Mouse (Mus musculus) embryonic fibroblast, embryonic 13.5 days (primary cell): ENCODE measurements around the gene Tgif2.

Experiments used
- CTCF ChIP-seq: IDR thresholded peaks from 2 replicates; pipeline ENCODE4 v1.5.1; 2011; ENCODE audit warnings: mild to moderate bottlenecking, control low read depth, low read length, moderate library complexity, borderline replicate concordance; ENCODE audit not compliant: insufficient read depth
- POLR2A ChIP-seq: IDR thresholded peaks from 2 replicates; pipeline ENCODE4 v1.6.1; 2011; ENCODE audit warnings: low read depth, mild to moderate bottlenecking, control low read depth, low read length, moderate library complexity

DNA sequence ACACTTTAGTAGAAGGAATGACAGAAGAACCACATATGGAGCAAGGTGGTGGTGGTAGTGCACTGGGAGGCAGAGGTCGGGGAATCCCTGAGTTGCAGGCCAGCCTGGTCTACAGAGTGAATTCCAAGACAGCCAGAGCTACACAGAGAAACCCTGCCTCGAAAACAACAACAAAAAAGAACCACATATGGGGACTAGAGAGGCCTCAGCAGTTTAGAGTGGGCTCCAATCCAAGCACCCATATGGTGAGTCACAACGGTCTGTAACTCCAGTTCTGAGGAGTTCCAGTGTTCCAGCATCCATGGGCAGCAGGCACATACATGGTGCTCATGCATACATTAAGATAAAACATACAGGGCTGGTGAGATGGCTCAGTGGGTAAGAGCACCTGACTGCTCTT lies 24.7 kb downstream of the Tgif2 start:
- TF ChIP-seq CTCF (no peak), POLR2A (no peak)
